Mouse (Mus musculus): ENCODE measurements around the gene C530025M09Rik. TPM values are rescaled to one million over a fixed set of nuclear protein-coding genes. Genes with fewer than 3 reads are reported as not detected.

C530025M09Rik gene
- polyA plus RNA-seq (2014; fragmentation: Nextera tagmentation; extraction: Ambion mirVana), result 0.36 and 0.53 TPM in 2 replicates

- H3K36me3 ChIP-seq (ENCODE audit: control insufficient read depth, insufficient read depth, low read length), result no peaks in the 10 kb centered on the region
- H3K9ac ChIP-seq (ENCODE audit: low read depth, low read length), result peak within 1 kb of the TSS; percentile 66
- H3K27ac ChIP-seq (ENCODE audit: low read depth, low read length), result no peak within 1 kb of the TSS
- H3K4me1 ChIP-seq (replicated peaks; ENCODE audit: control insufficient read depth, insufficient read depth, low read length), result no peaks in the 10 kb centered on the region
- H3K4me2 ChIP-seq (replicated peaks; ENCODE audit: low read depth, low read length), result peak within 1 kb of the TSS; percentile 97
- ATAC-seq (ENCODE audit: low FRiP score), result peak; percentile 92
- H3K9me3 ChIP-seq (ENCODE audit: control insufficient read depth, low read length), result no peaks in the 10 kb centered on the region
- peaks cover 21% of the 10 kb centered on the region for H3K27me3 ChIP-seq (ENCODE audit: control insufficient read depth, insufficient read depth, low read length)
- DNase-seq (ENCODE audit: low spot score), result peak; percentile 69
- under 1% methylated on average over 69 of the region's 82 CpGs for WGBS
- H3K4me3 ChIP-seq (ENCODE audit: low read depth, low read length), result peak within 1 kb of the TSS; percentile 60
These were observed at the start of gene C530025M09Rik for GRCm38 (mm10) chr2:149830536-149831458. Gene C530025M09Rik (minus strand): TSS chr2:149831213.

- Histone ChIP-seq H3K36me3 (ENCODE audit: control insufficient read depth, insufficient read depth, low read length) (no peaks in the 10 kb centered on the region), H3K4me3 (ENCODE audit: low read depth, low read length) (no peak overlapping the region), H3K27ac (ENCODE audit: low read depth, low read length) (no peak overlapping the region), H3K27me3 (ENCODE audit: control insufficient read depth, insufficient read depth, low read length) (no peaks in the 10 kb centered on the region), H3K4me1 (replicated peaks; ENCODE audit: control insufficient read depth, insufficient read depth, low read length) (no peaks in the 10 kb centered on the region), H3K9ac (ENCODE audit: low read depth, low read length) (no peak overlapping the region), H3K4me2 (replicated peaks; ENCODE audit: low read depth, low read length) (no peak overlapping the region), H3K9me3 (ENCODE audit: control insufficient read depth, low read length) (no peaks in the 10 kb centered on the region)
- DNase-seq (ENCODE audit: low spot score) (no peak), ATAC-seq (ENCODE audit: low FRiP score) (no peak)
- 81% methylated on average over 2 of the region's 2 CpGs for WGBS
These were observed 46.9 kb upstream of the C530025M09Rik start for GRCm38 (mm10) chr2:149877954-149878353.

- Histone ChIP-seq H3K4me2 (replicated peaks; ENCODE audit: low read depth, low read length) (no peak overlapping the region), H3K36me3 (ENCODE audit: control insufficient read depth, insufficient read depth, low read length) (no peaks in the 10 kb centered on the region), H3K9ac (ENCODE audit: low read depth, low read length) (no peak overlapping the region), H3K4me3 (ENCODE audit: low read depth, low read length) (no peak overlapping the region), H3K27ac (ENCODE audit: low read depth, low read length) (no peak overlapping the region), H3K27me3 (ENCODE audit: control insufficient read depth, insufficient read depth, low read length) (no peaks in the 10 kb centered on the region), H3K9me3 (ENCODE audit: control insufficient read depth, low read length) (no peaks in the 10 kb centered on the region), H3K4me1 (replicated peaks; ENCODE audit: control insufficient read depth, insufficient read depth, low read length) (no peaks in the 10 kb centered on the region)
- WGBS, result 90% methylated on average over 3 of the region's 3 CpGs
- DNase-seq (ENCODE audit: low spot score), result no peak
- no peak for ATAC-seq (ENCODE audit: low FRiP score)
These were observed 42.3 kb upstream of the C530025M09Rik start for GRCm38 (mm10) chr2:149873346-149873745.

GRCm38 (mm10) chr2:149872496-149872895 lies 41.5 kb upstream of the C530025M09Rik start:
- WGBS, result 90% methylated on average over 4 of the region's 4 CpGs

GRCm38 (mm10) chr2:149870496-149870895 lies 39.5 kb upstream of the C530025M09Rik start:
- no peak overlapping the region for H3K9ac ChIP-seq (ENCODE audit: low read depth, low read length)
- H3K4me1 ChIP-seq (replicated peaks; ENCODE audit: control insufficient read depth, insufficient read depth, low read length), result no peaks in the 10 kb centered on the region
- no peak overlapping the region for H3K27ac ChIP-seq (ENCODE audit: low read depth, low read length)
- no peak overlapping the region for H3K4me2 ChIP-seq (replicated peaks; ENCODE audit: low read depth, low read length)
- no peak for ATAC-seq (ENCODE audit: low FRiP score)
- no peak overlapping the region for H3K4me3 ChIP-seq (ENCODE audit: low read depth, low read length)
- 79% methylated on average over 2 of the region's 2 CpGs for WGBS
- H3K9me3 ChIP-seq (ENCODE audit: control insufficient read depth, low read length), result no peaks in the 10 kb centered on the region
- H3K27me3 ChIP-seq (ENCODE audit: control insufficient read depth, insufficient read depth, low read length), result no peaks in the 10 kb centered on the region
- H3K36me3 ChIP-seq (ENCODE audit: control insufficient read depth, insufficient read depth, low read length), result no peaks in the 10 kb centered on the region
- no peak for DNase-seq (ENCODE audit: low spot score)

More at GRCm38 (mm10) chr2:149872496-149872895, 41.5 kb upstream of the C530025M09Rik start:
- Histone ChIP-seq H3K36me3 (ENCODE audit: control insufficient read depth, insufficient read depth, low read length) (no peaks in the 10 kb centered on the region), H3K4me2 (replicated peaks; ENCODE audit: low read depth, low read length) (no peak overlapping the region), H3K9ac (ENCODE audit: low read depth, low read length) (no peak overlapping the region), H3K4me1 (replicated peaks; ENCODE audit: control insufficient read depth, insufficient read depth, low read length) (no peaks in the 10 kb centered on the region), H3K9me3 (ENCODE audit: control insufficient read depth, low read length) (no peaks in the 10 kb centered on the region), H3K4me3 (ENCODE audit: low read depth, low read length) (no peak overlapping the region), H3K27me3 (ENCODE audit: control insufficient read depth, insufficient read depth, low read length) (no peaks in the 10 kb centered on the region), H3K27ac (ENCODE audit: low read depth, low read length) (no peak overlapping the region)
- ATAC-seq (ENCODE audit: low FRiP score) (no peak), DNase-seq (ENCODE audit: low spot score) (no peak)

GRCm38 (mm10) chr2:149865914-149866435 lies 35.0 kb upstream of the C530025M09Rik start:
- WGBS, result 74% methylated on average over 5 of the region's 5 CpGs
- ATAC-seq (ENCODE audit: low FRiP score), result no peak
- Histone ChIP-seq H3K27ac (ENCODE audit: low read depth, low read length) (no peak overlapping the region), H3K9ac (ENCODE audit: low read depth, low read length) (no peak overlapping the region), H3K4me1 (replicated peaks; ENCODE audit: control insufficient read depth, insufficient read depth, low read length) (no peaks in the 10 kb centered on the region), H3K9me3 (ENCODE audit: control insufficient read depth, low read length) (no peaks in the 10 kb centered on the region), H3K4me2 (replicated peaks; ENCODE audit: low read depth, low read length) (no peak overlapping the region), H3K4me3 (ENCODE audit: low read depth, low read length) (no peak overlapping the region), H3K36me3 (ENCODE audit: control insufficient read depth, insufficient read depth, low read length) (no peaks in the 10 kb centered on the region), H3K27me3 (ENCODE audit: control insufficient read depth, insufficient read depth, low read length) (no peaks in the 10 kb centered on the region)
- no peak for DNase-seq (ENCODE audit: low spot score)

- Histone ChIP-seq H3K4me1 (replicated peaks; ENCODE audit: control insufficient read depth, insufficient read depth, low read length) (no peaks in the 10 kb centered on the region), H3K36me3 (ENCODE audit: control insufficient read depth, insufficient read depth, low read length) (no peaks in the 10 kb centered on the region), H3K27ac (ENCODE audit: low read depth, low read length) (no peak overlapping the region), H3K4me2 (replicated peaks; ENCODE audit: low read depth, low read length) (no peak overlapping the region), H3K9ac (ENCODE audit: low read depth, low read length) (no peak overlapping the region), H3K4me3 (ENCODE audit: low read depth, low read length) (no peak overlapping the region), H3K9me3 (ENCODE audit: control insufficient read depth, low read length) (no peaks in the 10 kb centered on the region), H3K27me3 (ENCODE audit: control insufficient read depth, insufficient read depth, low read length) (no peaks in the 10 kb centered on the region)
- 91% methylated on average over 3 of the region's 3 CpGs for WGBS
- ATAC-seq (ENCODE audit: low FRiP score) (no peak), DNase-seq (ENCODE audit: low spot score) (no peak)
These were observed 30.0 kb upstream of the C530025M09Rik start for GRCm38 (mm10) chr2:149861002-149861401.

- Histone ChIP-seq H3K9me3 (ENCODE audit: control insufficient read depth, low read length) (no peaks in the 10 kb centered on the region), H3K27ac (ENCODE audit: low read depth, low read length) (no peak overlapping the region), H3K4me2 (replicated peaks; ENCODE audit: low read depth, low read length) (no peak overlapping the region), H3K27me3 (ENCODE audit: control insufficient read depth, insufficient read depth, low read length) (no peaks in the 10 kb centered on the region), H3K4me3 (ENCODE audit: low read depth, low read length) (no peak overlapping the region), H3K9ac (ENCODE audit: low read depth, low read length) (no peak overlapping the region), H3K4me1 (replicated peaks; ENCODE audit: control insufficient read depth, insufficient read depth, low read length) (no peaks in the 10 kb centered on the region), H3K36me3 (ENCODE audit: control insufficient read depth, insufficient read depth, low read length) (no peaks in the 10 kb centered on the region)
- no peak for DNase-seq (ENCODE audit: low spot score)
- 68% methylated on average over 4 of the region's 4 CpGs for WGBS
- ATAC-seq (ENCODE audit: low FRiP score), result no peak
These were observed 17.8 kb upstream of the C530025M09Rik start for GRCm38 (mm10) chr2:149848778-149849177.

- Histone ChIP-seq H3K4me3 (ENCODE audit: low read depth, low read length) (no peak overlapping the region), H3K27me3 (ENCODE audit: control insufficient read depth, insufficient read depth, low read length) (no peaks in the 10 kb centered on the region), H3K9me3 (ENCODE audit: control insufficient read depth, low read length) (no peaks in the 10 kb centered on the region), H3K4me2 (replicated peaks; ENCODE audit: low read depth, low read length) (no peak overlapping the region), H3K9ac (ENCODE audit: low read depth, low read length) (no peak overlapping the region), H3K27ac (ENCODE audit: low read depth, low read length) (no peak overlapping the region), H3K36me3 (ENCODE audit: control insufficient read depth, insufficient read depth, low read length) (no peaks in the 10 kb centered on the region), H3K4me1 (replicated peaks; ENCODE audit: control insufficient read depth, insufficient read depth, low read length) (no peaks in the 10 kb centered on the region)
- no peak for ATAC-seq (ENCODE audit: low FRiP score)
- DNase-seq (ENCODE audit: low spot score), result no peak
- WGBS, result 85% methylated on average over 2 of the region's 2 CpGs
These were observed 13.6 kb upstream of the C530025M09Rik start for GRCm38 (mm10) chr2:149844575-149844974.

Data from hindbrain, embryonic 11.5 days (tissue).